Mouse (Mus musculus): ENCODE results near the gene Was.
A peak's percentile ranks its signal among the peaks of the same experiment; 100 is the strongest.

DNA sequence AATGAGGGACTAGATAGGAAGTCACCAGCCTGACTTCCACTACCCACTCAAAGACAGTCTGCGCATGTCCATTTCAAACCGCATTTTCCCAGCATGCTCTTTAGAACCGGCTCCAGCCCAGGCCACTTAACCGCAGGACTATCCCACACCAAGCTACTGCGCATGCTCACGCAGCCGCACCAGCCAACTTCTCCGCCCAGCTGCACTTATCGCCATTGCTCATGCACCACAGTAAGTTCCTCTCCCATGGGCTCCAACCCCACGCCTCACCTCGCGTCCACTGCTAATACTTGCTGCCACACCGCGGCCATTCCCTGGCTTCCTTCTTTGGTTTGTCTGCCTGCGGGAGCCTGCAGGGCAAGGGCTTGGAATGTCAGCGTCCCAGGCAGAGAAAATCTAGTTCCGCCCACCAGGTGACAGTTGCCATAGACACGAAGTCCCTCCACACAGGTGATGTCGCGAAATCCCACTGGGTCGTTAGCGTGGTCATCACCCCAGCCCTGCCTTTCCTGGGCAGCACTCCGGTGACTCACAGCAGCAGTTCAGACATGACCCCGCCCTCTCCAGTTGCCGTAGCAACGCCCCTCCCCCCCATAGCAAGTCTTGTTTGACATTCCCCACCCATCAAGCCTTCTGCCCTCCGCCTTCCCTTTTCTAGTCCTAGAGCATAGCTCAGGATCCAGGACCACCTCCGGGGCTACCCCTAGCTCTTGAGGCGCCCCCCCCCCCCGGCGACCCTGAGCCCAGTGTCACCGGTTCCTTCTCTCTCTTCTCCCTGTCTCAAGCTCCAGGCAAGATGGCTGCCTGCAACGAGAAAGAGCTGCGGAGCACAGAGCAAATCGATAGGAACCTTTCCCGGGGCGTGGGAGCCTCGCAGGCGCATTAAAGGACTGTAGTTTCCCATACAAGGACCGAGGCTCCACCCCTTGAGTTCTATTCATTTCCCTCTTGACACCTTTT, 42.0 kb upstream of the Was start, which contains the start of gene Wdr13:
- TF ChIP-seq POLR2A (IDR thresholded peaks at IDR 0.05; ENCODE audit: control insufficient read depth, low read depth, low read length) (peak; percentile 75; the same call in 1 of the 2 replicates), CTCF (IDR thresholded peaks at IDR 0.05; ENCODE audit: control insufficient read depth, insufficient read depth, insufficient replicate concordance, low read depth, low read length) (no peak)

Measured in testis, adult 2 months (tissue).